Mouse (Mus musculus) cerebellum, adult 2 months (tissue): ENCODE results near the gene Hbb-bh1.

Experiments used
- CTCF ChIP-seq: fragments of 200-500 bp; IDR thresholded peaks from 2 replicates; pipeline ENCODE4 v1.5.1; 2011; ENCODE audit warnings: low read depth, mild to moderate bottlenecking, control low read depth, low read length, moderate library complexity, borderline replicate concordance; ENCODE audit not compliant: insufficient read depth
- POLR2A ChIP-seq: fragments of 200-500 bp; IDR thresholded peaks from 2 replicates; pipeline ENCODE4 v1.6.1; 2011; ENCODE audit warnings: low read length, control low read depth, borderline replicate concordance; ENCODE audit not compliant: insufficient read depth

DNA sequence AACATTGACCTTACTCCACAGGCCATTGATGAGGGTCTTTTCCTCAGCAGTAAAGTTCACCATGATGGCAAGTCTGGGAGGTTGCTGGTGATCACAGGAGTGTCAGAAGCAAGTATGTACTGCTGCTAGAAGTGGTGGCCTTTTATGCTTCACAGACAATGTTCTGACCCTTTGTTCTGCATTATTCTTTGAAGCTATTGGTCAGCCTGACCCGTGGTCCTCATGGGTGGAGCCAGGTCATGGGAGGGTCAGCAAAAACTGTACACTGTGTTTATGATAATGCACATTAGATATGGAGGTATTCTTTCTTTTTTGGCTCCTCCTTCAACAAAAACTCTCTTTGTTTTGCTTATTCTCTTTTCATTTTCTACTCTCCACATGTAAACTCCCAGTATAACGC is 10.1 kb upstream of the Hbb-bh1 start, which contains the start of gene Hbb-y:
- TF ChIP-seq POLR2A (no peak), CTCF (no peak)
